Mouse (Mus musculus) forebrain, embryonic 14.5 days (tissue): ENCODE measurements at regions not wholly inside any gene's neighbourhood (a gene's known extent, or its start where the extent isn't known, plus 50 kb on each side); places are given as distances from the start of the nearest gene placed in this dataset.

Experiments
- ATAC-seq: fragments of 200-750 bp; cut with Nextera tagmentation; 2 replicates; pipeline ENCODE4 v1.8.0; 2017; ENCODE audit warnings: mild to moderate bottlenecking, moderate library complexity
- DNase-seq: peaks from one replicate; pipeline ENCODE4 v3.0.0-alpha.2; 2015; ENCODE audit warnings: low spot score
- H3K27ac ChIP-seq: fragments of 300-500 bp; sonication (generic); 2 replicates; pipeline ENCODE4 v1.5.1; 2014; ENCODE audit warnings: low read depth, mild to moderate bottlenecking, control low read depth, low read length, moderate library complexity
- H3K27me3 ChIP-seq: fragments of 300-500 bp; sonication (generic); replicated peaks from 2 replicates; pipeline ENCODE4 v1.6.1; 2014; ENCODE audit warnings: low read length, control low read depth, mixed read lengths; ENCODE audit not compliant: control insufficient read depth, insufficient read depth
- H3K36me3 ChIP-seq: fragments of 300-500 bp; sonication (generic); 2 replicates; pipeline ENCODE4 v1.6.1; 2014; ENCODE audit warnings: low read length, control low read depth; ENCODE audit not compliant: control insufficient read depth, insufficient read depth
- H3K4me1 ChIP-seq: fragments of 300-500 bp; sonication (generic); 2 replicates; pipeline ENCODE4 v1.6.1; 2014; ENCODE audit warnings: antibody characterized with exemption, low read length, control low read depth; ENCODE audit not compliant: control insufficient read depth, insufficient read depth
- H3K4me2 ChIP-seq: fragments of 300-500 bp; sonication (generic); 2 replicates; pipeline ENCODE4 v1.6.1; 2014; ENCODE audit warnings: mild to moderate bottlenecking, control low read depth, low read length
- H3K4me3 ChIP-seq: fragments of 300-500 bp; sonication (generic); 2 replicates; pipeline ENCODE4 v1.5.1; 2014; ENCODE audit warnings: low read depth, low read length, control low read depth
- H3K9ac ChIP-seq: fragments of 300-500 bp; sonication (generic); 2 replicates; pipeline ENCODE4 v1.6.1; 2014; ENCODE audit warnings: mild to moderate bottlenecking, low read length, control low read depth, moderate library complexity
- H3K9me3 ChIP-seq: fragments of 300-500 bp; sonication (generic); replicated peaks from 2 replicates; pipeline ENCODE4 v1.6.1; 2016; ENCODE audit warnings: low read length, control low read depth, mixed read lengths; ENCODE audit not compliant: control insufficient read depth
- WGBS: fragments of 180-500 bp; shearing (Covaris S2); extraction: QIAGEN DNeasy Blood & Tissue Kit; methylation state at CpG from one replicate; pipeline ENCODE4 v1.1.7; 2014; 5-methylcytosine and 5-hydroxymethylcytosine counted together

- H3K36me3 ChIP-seq: no peaks in the 10 kb centered on the region
- ATAC-seq (no peak), DNase-seq (peak; percentile 75)
- H3K9ac ChIP-seq: no peak overlapping the region
- H3K27ac ChIP-seq: no peak overlapping the region
- H3K4me1 ChIP-seq: no peaks in the 10 kb centered on the region
- H3K27me3 ChIP-seq: no peaks in the 10 kb centered on the region
- 46% methylated on average over 18 of the region's 18 CpGs for WGBS
- no peaks in the 10 kb centered on the region for H3K9me3 ChIP-seq
- no peak overlapping the region for H3K4me3 ChIP-seq
- no peak overlapping the region for H3K4me2 ChIP-seq
Observed at GRCm38 (mm10) chr15:59864746-59865499, 151.5 kb downstream of the 4933412E24Rik start.

GRCm38 (mm10) chr15:59852271-59853000, 164.0 kb downstream of the 4933412E24Rik start:
- no peak overlapping the region for H3K9ac ChIP-seq
- WGBS: 54% methylated on average over 12 of the region's 12 CpGs
- no peaks in the 10 kb centered on the region for H3K9me3 ChIP-seq
- no peak for DNase-seq
- no peak overlapping the region for H3K27ac ChIP-seq
- H3K4me2 ChIP-seq: no peak overlapping the region
- H3K36me3 ChIP-seq: no peaks in the 10 kb centered on the region
- ATAC-seq: no peak
- no peak overlapping the region for H3K4me3 ChIP-seq
- H3K27me3 ChIP-seq: no peaks in the 10 kb centered on the region
- no peaks in the 10 kb centered on the region for H3K4me1 ChIP-seq

GRCm38 (mm10) chr15:59845158-59845739, 171.2 kb downstream of the 4933412E24Rik start:
- no peaks in the 10 kb centered on the region for H3K36me3 ChIP-seq

GRCm38 (mm10) chr15:59836631-59837030, 179.8 kb downstream of the 4933412E24Rik start:
- Histone ChIP-seq H3K27me3 (no peaks in the 10 kb centered on the region), H3K4me3 (no peak overlapping the region), H3K9ac (no peak overlapping the region), H3K4me1 (no peaks in the 10 kb centered on the region), H3K27ac (no peak overlapping the region), H3K4me2 (no peak overlapping the region), H3K9me3 (no peaks in the 10 kb centered on the region), H3K36me3 (no peaks in the 10 kb centered on the region)
- no peak for DNase-seq
- ATAC-seq: no peak
- WGBS: 82% methylated on average over 5 of the region's 5 CpGs

More at GRCm38 (mm10) chr15:59845158-59845739, 171.2 kb downstream of the 4933412E24Rik start:
- Histone ChIP-seq H3K9ac (no peak overlapping the region), H3K4me3 (no peak overlapping the region), H3K4me1 (no peaks in the 10 kb centered on the region), H3K4me2 (no peak overlapping the region), H3K27ac (no peak overlapping the region), H3K9me3 (no peaks in the 10 kb centered on the region), H3K27me3 (no peaks in the 10 kb centered on the region)
- 76% methylated on average over 7 of the region's 7 CpGs for WGBS
- DNase-seq: no peak
- no peak for ATAC-seq

GRCm38 (mm10) chr15:59833232-59833631, 183.2 kb downstream of the 4933412E24Rik start:
- H3K4me2 ChIP-seq: no peak overlapping the region
- H3K36me3 ChIP-seq: no peaks in the 10 kb centered on the region
- no peaks in the 10 kb centered on the region for H3K4me1 ChIP-seq
- no peak overlapping the region for H3K9ac ChIP-seq
- H3K9me3 ChIP-seq: no peaks in the 10 kb centered on the region
- no peaks in the 10 kb centered on the region for H3K27me3 ChIP-seq
- 83% methylated on average over 3 of the region's 3 CpGs for WGBS
- H3K27ac ChIP-seq: no peak overlapping the region
- DNase-seq: no peak
- no peak for ATAC-seq
- H3K4me3 ChIP-seq: no peak overlapping the region

- no peaks in the 10 kb centered on the region for H3K9me3 ChIP-seq
- no peak overlapping the region for H3K27ac ChIP-seq
- H3K9ac ChIP-seq: no peak overlapping the region
- no peak for DNase-seq
- H3K4me2 ChIP-seq: no peak overlapping the region
- no peak overlapping the region for H3K4me3 ChIP-seq
- H3K4me1 ChIP-seq: no peaks in the 10 kb centered on the region
- H3K27me3 ChIP-seq: no peaks in the 10 kb centered on the region
- 94% methylated on average over 2 of the region's 2 CpGs for WGBS
- no peak for ATAC-seq
- no peaks in the 10 kb centered on the region for H3K36me3 ChIP-seq
Observed at GRCm38 (mm10) chr15:59831481-59831880, 184.9 kb downstream of the 4933412E24Rik start.

- Histone ChIP-seq H3K27me3 (no peaks in the 10 kb centered on the region), H3K27ac (no peak overlapping the region), H3K36me3 (no peaks in the 10 kb centered on the region), H3K4me1 (no peaks in the 10 kb centered on the region), H3K9ac (no peak overlapping the region), H3K9me3 (no peaks in the 10 kb centered on the region), H3K4me3 (no peak overlapping the region), H3K4me2 (no peak overlapping the region)
- ATAC-seq: no peak
- 89% methylated on average over 17 of the region's 17 CpGs for WGBS
- DNase-seq: no peak
Observed at GRCm38 (mm10) chr15:59830553-59831462, 185.6 kb downstream of the 4933412E24Rik start.

GRCm38 (mm10) chr15:59828421-59828820, 188.0 kb downstream of the 4933412E24Rik start:
- H3K9ac ChIP-seq: no peak overlapping the region
- 18% methylated on average over 5 of the region's 5 CpGs for WGBS
- no peaks in the 10 kb centered on the region for H3K9me3 ChIP-seq
- H3K4me2 ChIP-seq: no peak overlapping the region
- peak; percentile 73 for ATAC-seq
- H3K4me1 ChIP-seq: no peaks in the 10 kb centered on the region
- H3K27me3 ChIP-seq: no peaks in the 10 kb centered on the region
- no peak overlapping the region for H3K4me3 ChIP-seq
- DNase-seq: peak; percentile 88
- no peak overlapping the region for H3K27ac ChIP-seq
- no peaks in the 10 kb centered on the region for H3K36me3 ChIP-seq
